Mouse (Mus musculus): Measurements from ENCODE around the gene Oit1.

Gene Oit1

DNA sequence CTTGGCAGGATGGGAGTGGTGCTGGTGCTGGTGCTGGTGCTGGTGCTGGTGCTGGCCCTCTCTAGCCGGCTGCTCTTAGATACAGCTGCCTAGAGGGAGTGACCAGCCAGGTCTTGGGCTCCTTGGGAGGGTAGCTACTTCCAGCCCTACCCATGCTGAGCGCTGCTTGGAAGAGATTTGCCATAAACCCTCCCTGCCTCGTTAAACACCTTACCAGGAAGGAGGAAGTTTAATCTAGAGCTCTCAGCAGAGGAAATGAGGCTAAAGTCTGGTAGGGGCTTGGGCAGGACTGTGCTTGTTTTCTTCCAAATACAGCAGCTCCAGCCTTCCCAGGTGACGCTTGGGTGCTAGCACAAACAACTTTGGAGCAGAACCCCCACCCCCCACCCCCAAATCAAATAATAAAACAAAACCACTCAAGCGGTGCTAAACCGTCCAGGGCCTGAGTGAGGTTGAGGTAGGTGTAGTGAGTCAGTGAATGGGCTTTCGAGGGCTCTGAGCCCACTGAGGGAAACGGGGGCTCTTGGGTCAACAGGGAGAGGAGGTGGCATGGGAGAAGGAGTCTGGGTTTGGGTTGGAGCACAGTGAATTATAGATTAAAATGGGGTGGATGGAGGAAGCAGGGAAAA lies at the start of gene Oit1:
Gene Oit1 (minus strand): TSS at position 70 of the 629 bp plus-strand sequence.
- DNase-seq (ENCODE audit: low spot score) = no peak

DNA sequence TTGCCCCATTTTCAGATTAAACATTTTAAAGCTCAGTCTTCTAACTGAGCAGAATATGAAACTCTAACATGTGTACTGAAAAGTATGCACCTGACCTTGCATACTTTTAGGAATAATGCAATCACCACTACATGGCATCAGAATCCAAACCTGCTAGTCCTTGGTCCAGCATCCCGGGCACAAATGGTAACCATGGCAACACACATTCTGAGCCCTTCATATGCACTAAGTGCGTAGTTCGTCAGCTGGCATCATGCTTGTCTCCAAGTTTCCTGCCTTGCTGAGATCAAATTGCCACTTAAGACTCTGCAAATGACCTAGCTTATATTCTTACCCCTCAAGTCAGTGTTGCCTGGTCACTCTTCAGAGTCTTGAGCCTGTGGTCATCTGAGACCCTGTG lies 44.3 kb upstream of the Oit1 start:
- DNase-seq (ENCODE audit: low spot score) = no peak

DNA sequence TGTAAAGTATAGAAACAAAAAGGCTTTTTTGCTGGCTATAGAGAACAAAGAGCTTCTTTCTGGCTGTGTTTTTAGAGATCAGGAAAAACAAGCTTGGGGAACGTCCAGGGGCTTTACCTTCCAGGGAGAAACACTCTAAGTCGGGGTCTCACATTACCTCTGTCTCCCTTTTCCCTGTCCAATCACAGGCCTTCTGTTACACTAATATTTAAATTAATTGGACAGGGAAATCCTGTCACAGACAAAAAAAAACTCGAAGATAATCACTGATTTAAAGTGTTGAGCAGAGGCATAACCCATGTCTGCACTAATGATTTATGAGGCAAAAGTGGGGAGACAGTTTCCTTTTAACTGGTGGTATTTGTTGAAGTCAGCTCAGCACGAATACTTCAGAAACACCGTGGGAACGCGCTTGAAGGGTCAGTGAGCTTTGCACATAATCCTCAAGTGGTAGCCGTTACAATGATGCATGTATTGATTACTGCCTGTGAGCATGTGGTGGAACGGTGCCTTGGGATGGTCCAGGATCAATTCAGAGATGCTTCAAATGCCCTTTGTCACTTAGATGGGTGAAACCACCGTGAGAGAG lies 42.7 kb upstream of the Oit1 start:
- DNase-seq (ENCODE audit: low spot score) = no peak

DNA sequence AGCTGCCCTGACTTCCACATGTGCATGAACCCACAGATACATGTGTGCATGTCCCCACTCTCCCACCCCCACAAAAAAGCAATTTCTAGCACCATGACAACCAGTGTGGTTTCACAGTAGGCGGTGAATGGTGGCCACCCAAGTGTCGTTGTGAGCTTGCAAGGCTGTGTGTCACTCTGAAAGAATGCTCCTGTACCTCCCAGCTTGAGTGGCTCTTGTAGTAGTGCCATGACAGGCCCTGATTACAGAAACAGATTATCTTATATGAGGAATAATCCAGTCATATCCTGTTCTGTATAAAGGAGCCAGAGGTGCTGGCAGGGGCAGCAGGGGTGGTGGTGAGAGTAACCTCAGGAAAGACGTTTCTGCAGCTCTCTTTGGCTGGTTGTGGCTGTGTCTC lies 40.1 kb upstream of the Oit1 start:
- no peak for DNase-seq (ENCODE audit: low spot score)

DNA sequence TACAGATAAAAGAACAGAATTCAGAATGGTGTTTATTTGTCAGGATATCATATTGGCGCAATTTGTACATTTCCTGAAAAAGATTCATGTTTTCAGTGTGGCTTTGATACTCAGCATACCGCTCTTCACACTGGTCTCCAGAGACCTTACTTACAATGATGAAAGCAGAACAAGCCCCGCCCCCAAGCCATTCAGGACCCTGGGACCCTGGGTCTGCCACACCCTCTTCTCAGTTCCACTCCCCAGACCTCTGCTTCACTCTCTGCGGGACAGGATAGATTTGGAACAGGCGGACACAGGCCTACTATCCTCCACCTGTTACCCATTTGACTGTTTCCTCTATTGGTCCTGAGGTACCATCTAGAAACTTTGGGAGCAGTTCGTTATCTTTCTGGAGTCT lies 27.4 kb upstream of the Oit1 start:
- DNase-seq (ENCODE audit: low spot score) = no peak

DNA sequence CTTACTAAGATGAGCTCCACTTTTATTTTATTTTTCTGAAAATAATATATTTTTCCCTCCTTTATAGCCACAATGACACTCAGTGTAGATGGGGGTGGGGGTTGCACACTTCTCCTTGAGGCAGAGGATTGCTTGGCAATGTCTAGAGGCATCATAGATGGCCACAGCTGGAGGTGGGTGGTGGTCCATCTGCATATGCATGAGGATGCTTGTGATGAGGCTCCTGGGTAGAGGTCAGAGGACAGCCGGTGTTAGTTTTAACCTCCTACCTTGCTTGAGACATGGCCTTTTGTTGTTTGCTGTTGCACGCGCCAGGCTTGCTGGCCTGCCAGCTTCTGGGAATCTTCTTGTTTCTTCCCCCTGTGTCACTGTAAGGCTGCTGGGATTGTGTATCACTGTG lies 24.8 kb upstream of the Oit1 start:
- no peak for DNase-seq (ENCODE audit: low spot score)

DNA sequence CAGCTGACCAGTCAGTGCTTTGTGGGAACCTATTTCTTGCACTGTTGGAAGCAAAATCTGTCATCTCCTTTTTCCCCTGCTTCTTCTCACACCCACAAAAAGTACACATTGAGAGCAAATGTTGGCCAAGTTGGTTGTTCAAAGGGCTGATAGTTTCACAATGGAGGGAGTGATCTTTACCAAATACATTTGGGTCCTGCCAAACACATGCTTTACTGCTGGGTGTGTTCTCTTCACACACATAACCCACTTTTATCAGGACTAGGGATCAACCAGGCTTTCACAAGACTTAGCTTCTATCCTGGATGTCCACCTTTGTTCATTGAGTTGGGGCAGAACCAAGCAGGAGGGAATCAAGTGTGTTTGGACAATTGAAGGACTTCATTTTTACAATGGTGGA lies 20.0 kb upstream of the Oit1 start:
- no peak for DNase-seq (ENCODE audit: low spot score)

DNA sequence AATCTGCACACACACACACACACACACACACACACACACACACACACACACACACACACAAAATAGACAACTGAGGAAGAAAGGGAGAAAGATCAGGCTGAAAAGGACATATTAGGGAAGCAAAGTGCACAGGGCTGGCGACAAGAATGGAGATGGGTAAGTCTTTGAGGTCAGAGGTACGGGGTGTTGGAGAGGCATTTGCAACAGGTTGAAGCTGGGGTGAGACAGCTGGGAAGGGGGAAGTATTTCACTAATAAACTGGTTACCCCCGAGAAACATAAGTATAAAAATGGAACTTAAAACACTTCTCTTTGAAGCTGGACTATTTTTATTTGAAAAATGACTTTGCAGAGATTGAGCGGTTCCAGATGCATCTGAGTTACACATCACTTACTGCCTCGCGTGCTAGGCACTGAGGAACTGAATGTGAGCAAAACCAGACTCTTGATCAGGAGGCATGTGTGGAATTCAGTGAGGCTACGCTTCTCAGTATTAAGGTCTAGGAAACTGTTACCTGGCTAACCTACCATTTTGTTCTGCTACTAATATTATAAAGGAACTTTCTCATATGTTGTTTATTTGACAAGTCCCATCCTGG lies 17.2 kb upstream of the Oit1 start:
- DNase-seq (ENCODE audit: low spot score) = no peak

DNA sequence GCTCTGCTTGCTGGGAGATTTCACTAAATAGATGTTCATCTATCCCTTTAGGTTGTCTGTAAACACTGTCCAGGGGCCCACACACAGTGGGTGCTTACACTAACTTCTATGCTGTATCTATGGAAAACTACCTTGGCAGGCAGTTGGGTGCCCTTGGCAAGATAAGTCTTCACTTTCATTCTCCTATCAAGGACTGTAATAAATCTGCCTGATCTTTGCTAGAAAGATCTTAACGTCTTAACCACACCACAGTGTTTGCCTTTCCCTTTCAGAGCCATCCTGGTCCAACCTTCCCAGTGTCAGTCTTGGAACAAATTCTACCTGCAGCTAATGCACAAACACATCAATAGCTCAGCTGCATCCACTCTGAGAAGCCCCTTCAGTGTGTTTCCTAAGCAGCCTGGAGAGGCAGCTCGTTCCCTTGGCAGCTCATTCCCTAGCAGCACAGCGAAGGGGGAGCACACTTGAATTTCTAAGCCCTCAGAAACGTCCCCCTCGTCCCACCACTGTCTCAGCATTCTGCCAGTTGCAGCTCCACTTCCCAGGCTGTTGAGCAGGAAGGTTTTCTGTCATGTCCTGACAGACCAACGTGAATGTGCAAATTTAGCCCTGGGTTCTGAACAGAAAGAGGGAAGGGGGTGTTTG lies 13.7 kb upstream of the Oit1 start:
- no peak for DNase-seq (ENCODE audit: low spot score)

DNA sequence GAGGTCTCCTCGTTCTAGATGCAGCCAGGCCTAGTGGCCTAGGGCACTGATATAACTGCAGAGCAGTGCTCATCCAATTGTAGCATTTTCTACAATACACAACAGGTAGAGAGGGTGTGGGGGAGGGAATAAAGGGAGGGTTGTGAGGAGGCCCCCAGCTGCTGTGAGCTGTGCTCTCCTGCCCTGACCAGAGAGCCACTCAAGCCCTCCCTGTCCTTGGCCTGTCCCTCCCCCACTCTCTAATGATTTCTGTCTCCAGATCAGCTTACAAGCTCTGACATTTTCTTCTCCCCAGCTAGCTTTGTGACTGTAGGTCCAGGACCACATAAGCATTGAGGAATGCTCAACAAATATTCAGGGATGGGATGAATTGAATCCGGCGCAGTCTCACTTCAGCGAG lies 9.2 kb downstream of the Oit1 start:
- DNase-seq (ENCODE audit: low spot score) = no peak

DNA sequence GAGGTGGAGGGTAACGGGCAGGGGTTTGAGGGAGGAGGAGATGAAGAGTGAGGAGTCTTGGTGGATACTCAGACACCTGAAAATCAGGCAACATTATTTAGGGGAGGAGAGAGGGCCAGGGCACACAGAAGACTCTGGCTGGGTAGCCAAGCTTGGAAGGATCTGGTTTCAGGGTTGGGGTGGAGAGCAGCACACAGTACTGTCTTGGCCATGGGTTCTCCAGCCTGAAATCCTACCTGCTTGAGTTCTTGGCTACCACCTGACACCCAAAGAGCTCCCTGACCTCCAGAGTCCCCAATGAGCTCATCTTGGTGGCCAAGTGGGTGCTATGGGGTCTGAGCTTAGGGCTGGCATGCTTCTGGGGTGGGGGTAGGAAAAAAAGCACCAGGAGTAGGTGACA lies 9.7 kb downstream of the Oit1 start:
- DNase-seq (ENCODE audit: low spot score) = no peak

DNA sequence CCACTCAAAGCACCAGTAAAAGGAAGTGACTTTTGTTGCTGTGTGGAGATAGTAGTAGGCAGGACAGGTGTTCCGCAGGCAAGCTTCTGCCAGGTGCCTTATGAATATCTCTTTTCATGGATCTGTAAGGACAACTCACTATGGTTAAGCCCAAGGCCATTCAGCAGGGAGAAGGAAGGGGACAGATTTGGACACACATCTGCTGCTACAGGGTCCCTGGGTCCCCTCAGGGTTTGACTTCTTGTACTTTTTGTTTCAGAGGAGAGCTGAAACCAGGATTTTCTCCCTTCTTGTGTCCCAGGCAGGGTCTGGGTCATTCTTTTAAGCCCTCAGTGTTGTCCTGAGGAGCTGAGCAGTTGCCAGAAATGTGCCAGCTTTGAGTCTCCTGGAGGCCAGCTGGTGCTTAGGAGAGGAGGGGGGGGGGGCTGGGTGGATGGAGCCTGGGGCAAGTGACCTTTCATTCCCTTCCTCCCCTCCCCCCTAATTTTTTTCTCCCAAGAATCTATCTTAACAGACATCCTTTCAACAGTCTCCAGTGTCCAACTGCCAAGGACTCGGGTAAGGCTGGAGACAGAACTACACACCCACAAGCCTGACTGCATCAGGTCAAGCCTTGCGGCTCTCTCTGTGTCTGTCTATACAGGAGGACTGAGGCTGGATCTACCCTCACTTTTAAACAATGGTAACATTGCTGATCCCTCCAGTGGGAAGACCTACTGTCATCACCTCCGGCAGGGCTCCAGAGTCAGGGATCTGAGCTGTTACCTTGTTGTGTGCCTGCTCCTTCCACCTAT lies 10.6 kb downstream of the Oit1 start:
- DNase-seq (ENCODE audit: low spot score) = no peak

DNA sequence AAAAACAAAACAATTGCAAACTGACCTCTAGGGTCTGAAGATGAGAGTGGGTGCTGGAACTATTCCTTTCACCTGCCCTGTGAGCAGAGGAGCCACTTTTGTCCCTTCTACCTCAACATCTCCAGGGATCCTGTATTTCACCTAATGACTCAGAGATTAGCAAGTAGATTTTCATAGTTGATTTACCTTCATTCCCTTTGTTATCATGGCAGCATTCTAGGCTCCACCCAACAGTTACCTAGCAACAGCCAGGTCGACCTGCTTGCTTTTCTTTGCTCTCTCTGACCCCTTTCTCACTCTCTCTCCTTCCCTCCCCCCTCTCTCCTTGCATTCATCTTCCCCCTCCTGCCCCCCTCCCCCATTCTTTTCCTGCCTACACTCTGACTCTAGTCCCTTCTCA lies 11.4 kb downstream of the Oit1 start:
- no peak for DNase-seq (ENCODE audit: low spot score)

DNA sequence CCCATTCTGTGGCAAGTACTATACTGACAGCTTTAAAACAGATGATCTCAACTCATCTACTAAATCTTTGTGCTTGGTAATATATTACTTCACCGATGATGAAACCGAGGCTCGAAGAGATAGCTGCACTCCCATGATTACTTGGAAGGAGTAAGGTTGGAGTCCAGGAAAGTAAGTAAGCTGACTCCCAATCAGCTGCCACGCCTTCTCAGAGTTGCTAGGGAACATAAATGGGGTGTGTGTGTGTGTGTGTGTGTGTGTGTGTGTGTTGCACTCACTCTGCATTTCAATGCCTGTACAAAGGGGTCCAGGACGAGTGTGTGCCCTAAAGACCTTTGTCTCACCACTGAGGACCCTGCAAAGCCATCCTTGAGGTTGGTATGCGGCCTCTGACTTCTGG lies 12.7 kb downstream of the Oit1 start:
- DNase-seq (ENCODE audit: low spot score) = no peak

DNA sequence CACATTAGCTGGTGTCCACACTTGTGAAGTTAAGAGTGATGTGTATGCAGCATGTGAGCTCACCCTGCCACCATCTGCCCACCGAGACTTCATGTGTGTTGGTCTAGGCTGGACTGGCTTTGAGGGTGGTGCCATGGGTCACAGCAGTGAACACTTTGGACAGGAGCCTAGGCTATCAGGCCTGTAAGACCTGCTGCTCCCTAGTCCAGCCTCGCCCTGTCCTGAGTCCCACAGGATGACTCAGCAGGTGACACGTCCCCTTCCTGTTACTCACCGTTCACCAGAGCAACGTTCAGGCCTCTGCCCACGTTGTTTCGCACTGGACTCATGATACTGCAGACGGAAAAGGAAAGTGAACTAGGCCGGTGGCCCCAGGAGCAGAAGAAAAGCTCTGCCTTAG lies 21.7 kb downstream of the Oit1 start:
- no peak for DNase-seq (ENCODE audit: low spot score)

DNA sequence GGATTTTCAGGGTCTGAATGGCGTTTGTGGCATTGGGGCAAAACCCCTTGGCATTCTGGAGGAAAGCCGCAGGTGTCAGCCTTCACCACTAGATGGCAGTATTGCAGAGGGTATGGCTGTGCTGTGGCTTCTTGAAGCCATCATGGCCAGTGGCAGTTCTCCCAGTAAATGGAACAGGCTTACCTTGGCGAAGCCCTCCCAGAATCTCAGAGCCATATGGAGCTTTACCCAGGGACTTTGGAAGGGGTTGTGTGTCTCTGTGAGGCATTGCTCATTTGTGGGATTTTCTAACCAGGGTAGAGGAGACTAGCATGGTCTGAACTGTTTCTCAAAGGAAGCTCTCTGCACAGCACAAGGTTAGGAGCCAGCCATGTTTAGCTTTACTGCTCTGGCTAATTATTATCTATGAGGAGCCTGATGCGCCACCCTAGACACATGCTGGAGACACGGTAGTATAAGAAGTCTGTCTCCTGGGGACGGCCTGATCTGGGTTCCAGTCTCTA lies 22.5 kb downstream of the Oit1 start:
- peak; percentile 7 for DNase-seq (ENCODE audit: low spot score)

DNA sequence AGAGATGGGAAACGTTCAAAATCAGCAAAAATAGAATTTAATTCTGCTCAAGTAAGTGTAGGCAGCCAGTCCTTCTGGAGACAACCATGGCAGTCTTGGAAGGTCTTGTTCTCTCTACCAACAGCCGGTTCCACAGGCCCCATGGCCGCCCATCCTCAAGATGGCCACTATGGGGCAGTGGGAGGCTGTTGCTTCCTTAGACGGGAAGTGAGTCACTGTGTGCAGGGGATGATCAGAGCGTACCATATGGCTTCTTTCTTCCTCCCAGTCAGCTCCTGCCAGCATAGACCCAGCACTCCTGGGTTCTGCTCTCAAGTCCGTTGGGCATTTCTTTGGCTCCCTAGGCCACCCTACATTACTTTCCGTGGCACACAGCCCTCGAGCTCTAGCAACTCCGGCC lies 29.6 kb downstream of the Oit1 start:
- no peak for DNase-seq (ENCODE audit: low spot score)

DNA sequence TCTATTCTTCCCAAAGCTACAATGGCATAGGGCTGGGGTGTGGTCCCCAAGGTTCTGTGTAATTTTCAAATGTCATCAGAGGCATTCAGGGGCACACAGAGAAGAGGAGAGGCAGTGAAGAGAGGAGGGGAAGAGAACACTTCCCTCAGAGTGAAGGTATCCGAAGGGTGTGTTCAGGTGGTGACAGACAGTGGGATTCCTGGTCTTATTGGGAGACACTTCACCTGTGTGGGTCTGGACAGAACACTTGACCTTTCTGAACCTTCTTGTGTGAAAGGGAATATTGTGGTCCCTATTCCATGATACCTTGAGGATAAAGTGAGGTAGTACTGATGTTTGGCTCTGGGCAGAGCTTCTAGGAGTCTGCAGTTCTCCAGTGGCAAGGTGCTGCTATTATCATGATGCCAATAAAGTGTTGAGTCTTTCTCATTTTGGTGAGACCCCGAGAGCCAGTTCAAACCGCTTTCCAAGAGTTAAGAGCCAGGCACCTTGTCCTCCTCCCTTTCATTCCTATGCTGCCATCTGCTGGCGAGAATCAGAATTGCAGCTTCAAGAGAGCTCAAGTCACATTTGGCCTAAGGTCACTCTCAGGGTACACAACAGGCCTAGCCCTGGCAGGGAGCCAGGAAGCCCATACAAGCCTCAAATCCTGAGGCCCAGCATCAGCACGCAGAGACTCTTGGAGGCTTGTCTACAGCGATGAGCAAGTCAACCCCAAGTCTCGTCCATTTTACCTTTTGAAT lies 32.1 kb downstream of the Oit1 start:
- peak; percentile 46 for DNase-seq (ENCODE audit: low spot score)

DNA sequence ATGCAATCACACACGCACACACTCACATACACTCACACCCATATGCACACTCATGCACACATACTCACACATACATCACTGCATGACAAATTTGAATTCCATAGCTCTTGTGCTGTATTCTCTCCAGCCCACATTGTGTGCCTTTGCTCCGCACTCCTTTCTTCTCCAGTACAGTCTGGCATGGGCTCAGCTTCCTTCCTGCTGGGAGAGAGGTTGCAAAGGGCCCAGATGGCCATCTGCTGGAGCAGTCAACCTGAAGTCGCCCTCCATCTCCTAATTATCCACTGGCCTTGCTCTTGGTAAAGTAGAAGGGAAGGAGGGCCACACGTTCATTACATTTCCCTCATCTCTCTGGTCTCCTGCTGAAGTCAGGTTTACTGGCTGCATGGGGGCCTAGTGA lies 33.0 kb downstream of the Oit1 start:
- no peak for DNase-seq (ENCODE audit: low spot score)

DNA sequence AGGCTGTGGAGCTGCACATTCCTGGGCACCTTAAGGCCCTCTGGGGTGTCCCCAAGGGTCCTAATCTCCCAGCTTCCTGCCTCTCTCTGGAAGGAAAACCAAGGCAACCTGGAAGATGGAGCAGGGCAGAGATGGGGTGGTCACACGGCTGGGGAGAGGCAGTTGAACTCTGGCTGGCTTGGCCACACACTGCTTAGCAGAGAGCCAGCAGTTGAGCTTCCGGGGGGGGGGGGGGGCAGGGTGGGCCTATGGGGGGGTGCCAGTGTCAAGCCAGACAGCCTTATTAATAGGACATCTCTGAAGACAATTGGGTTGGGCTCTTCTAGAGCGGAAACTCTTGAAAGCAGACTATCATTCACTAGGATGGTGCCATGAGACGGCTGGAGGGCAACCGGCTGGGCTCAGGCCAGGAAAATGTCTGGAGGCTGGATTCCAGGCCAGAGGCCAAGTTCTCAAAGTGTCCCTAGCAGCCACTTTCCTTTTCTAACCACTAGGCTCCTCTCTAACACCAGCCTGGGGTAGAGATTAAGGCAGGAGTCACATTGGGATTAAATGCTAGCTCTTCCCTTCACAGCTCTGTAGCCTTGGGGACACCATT lies 35.9 kb downstream of the Oit1 start:
- DNase-seq (ENCODE audit: low spot score) = no peak

DNA sequence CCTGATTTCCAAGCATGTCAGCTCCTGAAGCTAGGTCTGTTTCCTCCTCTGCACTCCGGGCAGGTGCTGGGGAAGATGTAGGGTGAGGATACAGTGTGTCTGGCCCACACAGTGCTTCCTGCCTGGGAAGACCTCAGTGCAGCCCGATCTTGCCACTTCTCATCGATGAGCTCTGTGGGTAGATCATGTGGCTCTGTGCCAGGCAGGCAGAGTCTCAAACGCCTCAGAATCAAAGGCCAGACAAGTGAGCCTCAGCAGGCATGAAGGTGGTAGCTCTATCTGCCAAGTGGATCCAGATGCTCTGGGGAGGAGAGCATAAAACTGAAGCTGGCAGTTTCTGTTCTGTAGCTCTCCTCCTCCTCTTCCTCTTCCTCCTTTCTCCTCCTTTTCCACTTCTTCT lies 38.3 kb downstream of the Oit1 start:
- DNase-seq (ENCODE audit: low spot score) = no peak

Data from spleen, adult 12 weeks (tissue).